Mouse (Mus musculus) frontal cortex, adult 2 months (tissue): ENCODE measurements around the gene Micu2. TPM values are rescaled to one million over a fixed set of nuclear protein-coding genes. Genes with fewer than 3 reads are reported as not detected.
A peak's percentile ranks its signal among the peaks of the same experiment; 100 is the strongest.
"Not testable (repeated sequence)": the region's sequence is repeated elsewhere in the genome, so short reads cannot be mapped to it uniquely, and the experiment has no call there.

Experiments used
- DNase-seq, 2 experiments: peaks; one replicate each; pipeline ENCODE4 v3.0.0; 2022; ENCODE audit warnings: low spot score in 1 of 2; ENCODE audit errors: extremely low spot score in 1 of 2
- polyA plus RNA-seq: library from polyadenylated mRNA; depleted of rRNA; stranded (reverse); fragments of >200 nt; gene quantifications from 2 replicates; pipeline ENCODE4 v1.2.3, GENCODE M21; 2012; rRNA removed

The Micu2 gene
- polyA plus RNA-seq, 1 experiment, result 25.9 TPM

- no peak for DNase-seq
These were observed 102.2 kb downstream of the Micu2 start for GRCm38 (mm10) chr14:57896882-57897281.

GRCm38 (mm10) chr14:57896088-57896871 lies 102.8 kb downstream of the Micu2 start:
- DNase-seq, result not testable (repeated sequence)

DNA sequence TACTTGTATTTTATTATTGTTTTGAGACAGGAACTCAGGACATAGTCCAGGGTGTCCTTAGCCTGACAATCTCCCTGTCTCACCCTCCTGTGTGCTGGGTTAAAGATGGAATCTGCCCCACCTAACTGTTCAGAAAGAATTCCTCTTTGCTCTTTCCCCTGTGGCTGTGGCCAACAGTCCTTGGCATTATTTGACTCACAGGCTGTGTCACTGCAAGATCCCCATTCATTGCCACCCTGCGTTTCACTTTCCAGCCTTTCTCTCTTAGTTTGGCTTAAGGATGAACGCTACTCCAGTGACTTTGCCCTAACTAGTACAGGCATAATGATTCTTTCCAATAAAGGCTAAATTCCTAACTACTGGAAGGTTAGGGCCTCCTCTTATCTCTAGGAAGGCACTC lies 104.7 kb downstream of the Micu2 start:
- no peak for DNase-seq

DNA sequence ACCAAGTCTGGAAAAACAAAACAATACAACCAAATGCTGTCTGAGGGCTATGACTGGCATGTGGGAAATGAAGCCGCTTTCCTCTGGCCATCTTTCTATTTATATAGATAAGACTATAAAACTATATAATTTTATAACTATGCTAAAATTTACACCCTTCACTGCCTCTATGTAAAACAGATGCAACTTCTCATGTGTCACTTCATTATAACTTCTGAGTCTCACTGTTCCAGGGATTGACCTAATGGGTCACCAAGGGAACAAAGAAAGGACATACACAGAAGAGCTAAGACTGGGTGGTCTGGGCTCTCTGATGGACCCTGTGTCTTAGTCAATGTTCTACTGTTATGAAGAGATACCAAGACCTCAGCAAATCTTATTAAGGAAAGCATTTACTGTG lies 106.1 kb downstream of the Micu2 start:
- no peak for DNase-seq

- DNase-seq, result peak; percentile 88 to 95
These were observed 108.8 kb downstream of the Micu2 start, which contains the start of gene Zdhhc20 for GRCm38 (mm10) chr14:57890011-57890842. TSS of gene Zdhhc20 (minus strand) at chr14:57890276.

DNA sequence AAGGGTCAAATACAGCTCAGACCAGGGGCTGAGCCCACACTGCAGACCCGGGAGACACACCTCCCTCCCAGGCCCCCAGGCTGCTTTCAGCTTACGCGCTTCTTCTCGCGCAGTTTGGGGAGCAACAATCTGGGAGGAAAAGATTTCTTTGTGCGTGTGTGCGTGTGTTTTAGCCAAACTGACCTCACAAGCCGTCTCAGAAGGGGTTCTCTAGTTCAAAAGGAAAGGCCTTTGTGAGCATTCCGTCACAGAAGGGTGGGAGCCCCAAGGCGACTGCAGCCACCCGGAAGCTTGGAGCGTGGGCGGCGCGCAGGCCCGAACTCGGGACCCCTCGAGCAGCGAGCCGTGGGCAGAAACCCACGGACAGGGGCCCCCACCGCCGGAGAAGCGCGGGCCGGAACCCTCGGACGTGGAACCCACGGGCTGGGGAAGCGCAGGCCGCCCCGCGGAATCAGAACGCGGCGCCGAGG lies 109.5 kb downstream of the Micu2 start:
- DNase-seq, result peak in 1 of 2 experiments; percentile 37

GRCm38 (mm10) chr14:57887171-57887570 lies 111.9 kb downstream of the Micu2 start:
- no peak for DNase-seq

GRCm38 (mm10) chr14:57886032-57886431 lies 113.0 kb downstream of the Micu2 start:
- DNase-seq, result no peak

DNA sequence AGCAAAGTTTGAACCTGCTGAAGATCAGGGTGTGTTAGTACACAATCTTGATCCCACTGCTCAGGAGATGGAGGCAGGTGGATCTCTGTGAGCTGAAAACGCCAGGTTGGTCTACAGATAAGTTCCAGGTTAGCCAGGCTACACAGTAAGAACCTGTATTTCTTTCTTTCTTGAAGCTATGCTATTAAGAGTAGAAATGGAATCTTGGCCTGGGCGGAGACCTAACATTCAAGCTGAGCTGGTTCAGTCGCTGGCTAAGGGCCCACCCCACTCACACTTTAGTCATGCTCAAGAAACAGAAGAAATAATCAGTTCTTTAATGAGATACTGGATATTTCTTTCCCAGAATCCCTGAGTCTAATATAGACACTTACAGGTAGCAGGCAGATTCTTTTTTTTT lies 115.7 kb downstream of the Micu2 start:
- no peak for DNase-seq

GRCm38 (mm10) chr14:57882720-57883119 lies 116.3 kb downstream of the Micu2 start:
- DNase-seq, result no peak

- peak in 1 of 2 experiments; percentile 33 for DNase-seq
These were observed 117.3 kb downstream of the Micu2 start for GRCm38 (mm10) chr14:57881793-57882192.

- no peak for DNase-seq
These were observed 118.0 kb downstream of the Micu2 start for GRCm38 (mm10) chr14:57881074-57881473.

DNA sequence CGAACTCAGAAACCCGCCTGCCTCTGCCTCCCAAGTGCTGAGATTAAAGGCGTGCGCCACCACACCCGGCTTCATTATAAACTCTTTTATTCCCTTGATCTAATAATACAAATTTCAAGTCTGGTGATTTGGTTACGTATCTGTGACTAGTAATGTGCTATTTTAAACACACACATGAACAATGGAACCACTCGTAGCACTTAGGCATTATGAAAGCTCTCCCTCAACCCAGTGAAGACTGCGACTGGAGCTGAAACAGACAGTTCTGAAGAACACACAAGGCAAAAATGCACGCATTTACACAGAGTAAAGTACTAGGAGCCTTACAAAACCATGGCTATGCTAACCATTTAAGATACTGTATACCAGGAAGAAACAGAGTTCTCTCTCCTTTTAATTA lies 121.1 kb downstream of the Micu2 start:
- no peak for DNase-seq

- peak in 1 of 2 experiments; percentile 52 for DNase-seq
These were observed 132.3 kb downstream of the Micu2 start for GRCm38 (mm10) chr14:57866676-57867276.

Other genes with a start within 250 kb of the Micu2 start
- 14.7 and 15.3 TPM in 2 replicates for gene Lats2, start 240.9 kb downstream of the Micu2 start, polyA plus RNA-seq
- 26.4 and 42.7 TPM in 2 replicates for gene Sap18, start 201.1 kb downstream of the Micu2 start, polyA plus RNA-seq
- gene Ska3, start 173.1 kb downstream of the Micu2 start, polyA plus RNA-seq, result 0.50 and 0.67 TPM in 2 replicates
- gene Mrpl57, start 173.0 kb downstream of the Micu2 start, polyA plus RNA-seq, result 58.6 and 64.8 TPM in 2 replicates
- gene Zdhhc20, start 109.0 kb downstream of the Micu2 start, polyA plus RNA-seq, result 26.9 and 30.9 TPM in 2 replicates
- gene Fgf9, start 71.3 kb upstream of the Micu2 start, polyA plus RNA-seq, result 20.5 and 21.9 TPM in 2 replicates